Mouse (Mus musculus): ENCODE measurements around the gene Tube1. TPM values are rescaled to one million over a fixed set of nuclear protein-coding genes. Genes with fewer than 3 reads are reported as not detected.

Tube1 gene
- 3.2 TPM for polyA plus RNA-seq (2014; fragmentation: Illumina TruSeq; extraction: RNeasy Lipid Tissue Mini Kit (QIAGEN cat#74804); ENCODE audit: low replicate concordance)

DNA sequence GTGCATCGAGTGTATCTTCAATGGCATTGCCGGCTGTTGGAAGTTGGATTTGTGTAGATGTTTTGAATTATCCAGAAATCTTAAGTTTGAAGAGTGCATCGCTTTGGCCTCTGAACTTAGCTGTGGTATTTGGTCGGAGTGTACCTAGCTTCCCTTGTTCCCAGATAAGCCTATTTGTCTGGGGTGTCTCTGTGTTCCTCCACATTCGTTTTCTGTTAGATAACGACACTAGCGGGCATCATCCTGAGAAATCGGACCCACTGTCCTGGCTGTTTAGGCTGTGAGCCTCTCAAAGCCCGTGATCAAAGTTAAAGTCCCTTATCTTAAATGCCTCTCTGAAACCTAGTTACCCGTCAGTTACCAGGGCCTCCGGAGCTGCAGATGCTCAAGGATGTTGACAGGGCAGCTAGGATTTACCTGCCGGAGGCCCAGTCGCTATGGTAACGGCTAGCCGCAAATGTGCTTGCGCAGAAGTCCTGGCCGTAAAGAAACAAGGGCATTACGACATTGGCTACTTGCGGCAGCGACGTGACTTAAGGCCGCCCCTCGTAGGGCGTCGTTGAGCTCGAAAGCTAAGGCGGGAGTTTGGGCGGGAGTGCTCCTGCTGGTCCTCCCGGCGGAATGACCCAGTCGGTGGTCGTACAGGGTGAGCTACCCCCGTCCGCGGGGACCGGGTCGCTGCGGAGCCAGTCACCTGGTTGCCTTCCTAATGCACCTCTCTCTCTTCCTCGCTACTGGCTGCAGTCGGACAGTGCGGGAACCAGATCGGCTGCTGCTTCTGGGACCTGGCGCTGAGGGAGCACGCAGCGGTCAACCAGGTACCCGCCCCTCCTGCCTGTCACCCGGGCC lies at the start of gene Tube1, which contains the start of gene Fam229b:
Tube1 (plus strand) TSS at position 515 of the 849 bp plus-strand sequence.
Fam229b (minus strand) TSS at position 453 of the 849 bp plus-strand sequence.

DNA sequence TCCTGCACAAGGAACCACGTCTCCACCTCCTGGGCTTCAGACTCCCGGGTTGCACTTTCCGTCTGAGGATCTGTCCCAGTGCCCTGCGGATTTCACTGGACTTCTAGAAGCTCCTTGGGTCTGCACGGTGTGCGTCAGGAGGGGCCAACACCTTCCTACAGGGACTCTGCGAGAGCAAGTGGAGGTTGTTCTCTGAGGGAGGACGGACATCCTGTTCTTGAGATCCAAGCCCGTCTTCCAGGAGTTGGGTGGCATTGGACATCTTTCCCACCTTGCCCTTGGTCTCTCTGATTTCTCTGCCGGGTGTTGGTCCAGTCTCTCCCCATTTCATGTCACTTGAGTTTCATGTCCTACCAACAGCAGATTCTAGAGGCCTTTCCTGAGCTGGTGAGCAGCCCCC lies 29.9 kb downstream of the Tube1 start, which contains the start of gene Ccn6:
Ccn6 (minus strand) TSS at position 101 of the 400 bp plus-strand sequence.

Other genes with a start within 250 kb of the Tube1 start
- 6.9 TPM for gene Lama4, start 168.5 kb upstream of the Tube1 start, polyA plus RNA-seq (2014; fragmentation: Illumina TruSeq; extraction: RNeasy Lipid Tissue Mini Kit (QIAGEN cat#74804); ENCODE audit: low replicate concordance)
- gene Fam229b, start 62 bp upstream of the Tube1 start, polyA plus RNA-seq (2014; fragmentation: Illumina TruSeq; extraction: RNeasy Lipid Tissue Mini Kit (QIAGEN cat#74804); ENCODE audit: low replicate concordance) = 1.2 TPM
- gene Ccn6, start 29.8 kb downstream of the Tube1 start, polyA plus RNA-seq (2014; fragmentation: Illumina TruSeq; extraction: RNeasy Lipid Tissue Mini Kit (QIAGEN cat#74804); ENCODE audit: low replicate concordance) = not detected
- 15.6 TPM for gene Fyn, start 234.9 kb downstream of the Tube1 start, polyA plus RNA-seq (2014; fragmentation: Illumina TruSeq; extraction: RNeasy Lipid Tissue Mini Kit (QIAGEN cat#74804); ENCODE audit: low replicate concordance)